Mouse (Mus musculus) E14TG2a.4 (cell line): Measurements from ENCODE around the gene Hrh1.

ENCODE experiments used
- CTCF ChIP-seq: conservative IDR thresholded peaks from 2 replicates; pipeline ENCODE4 v1.5.1; 2014; ENCODE audit warnings: low read length
- NANOG ChIP-seq: IDR thresholded peaks from 2 replicates; pipeline ENCODE4 v1.6.1; 2014; ENCODE audit warnings: borderline replicate concordance, low read length, mixed read lengths
- POU5F1 ChIP-seq: IDR thresholded peaks from 2 replicates; pipeline ENCODE4 v1.6.1; 2014; ENCODE audit warnings: low read length, borderline replicate concordance

- TF ChIP-seq CTCF (no peak), NANOG (no peak), POU5F1 (no peak)
Observed at GRCm38 (mm10) chr6:114408278-114408677, 10.5 kb downstream of the Hrh1 start.
